Mouse (Mus musculus): Measurements from ENCODE around the gene Aifm2. TPM values are rescaled to one million over a fixed set of nuclear protein-coding genes. Genes with fewer than 3 reads are reported as not detected.

Aifm2 gene
- polyA plus RNA-seq, 1 experiment from 2014 or later, result 9.3 TPM

GRCm38 (mm10) chr10:61745133-61745532, 30.1 kb downstream of the Aifm2 start:
- H3K9me3 ChIP-seq (ENCODE audit: control insufficient read depth, low read length), result 0 out of 2 replicates have a peak, but pooled peaks cover 2% of the 10 kb centered on the region
- H3K9ac ChIP-seq (ENCODE audit: low read depth, low read length), result no peak overlapping the region
- no peaks in the 10 kb centered on the region for H3K4me1 ChIP-seq (replicated peaks; ENCODE audit: control insufficient read depth, insufficient read depth, low read length)
- H3K4me2 ChIP-seq, result no peak overlapping the region
- H3K27me3 ChIP-seq (replicated peaks; ENCODE audit: control insufficient read depth, insufficient read depth, low read length), result no peaks in the 10 kb centered on the region
- ATAC-seq (replicated peaks; ENCODE audit: low FRiP score) (no peak), DNase-seq (ENCODE audit: low spot score) (no peak)
- H3K36me3 ChIP-seq (ENCODE audit: control insufficient read depth, insufficient read depth, low read length), result peaks cover 15% of the 10 kb centered on the region
- 72% methylated on average over 4 of the region's 4 CpGs for WGBS
- no peak overlapping the region for H3K27ac ChIP-seq (ENCODE audit: low read depth, low read length)
- no peak overlapping the region for H3K4me3 ChIP-seq (ENCODE audit: low read depth, low read length)

GRCm38 (mm10) chr10:61747302-61747701, 32.2 kb downstream of the Aifm2 start:
- WGBS, result 90% methylated on average over 13 of the region's 13 CpGs

GRCm38 (mm10) chr10:61750014-61750413, 35.0 kb downstream of the Aifm2 start:
- no peak for ATAC-seq (replicated peaks; ENCODE audit: low FRiP score)
- Histone ChIP-seq H3K27me3 (replicated peaks; ENCODE audit: control insufficient read depth, insufficient read depth, low read length) (no peaks in the 10 kb centered on the region), H3K36me3 (ENCODE audit: control insufficient read depth, insufficient read depth, low read length) (peaks cover 7% of the 10 kb centered on the region; the same call in 1 of the 2 replicates), H3K9me3 (ENCODE audit: control insufficient read depth, low read length) (0 out of 2 replicates have a peak, but pooled peaks cover 2% of the 10 kb centered on the region), H3K9ac (ENCODE audit: low read depth, low read length) (no peak overlapping the region), H3K4me2 (no peak overlapping the region), H3K27ac (ENCODE audit: low read depth, low read length) (no peak overlapping the region), H3K4me3 (ENCODE audit: low read depth, low read length) (no peak overlapping the region), H3K4me1 (replicated peaks; ENCODE audit: control insufficient read depth, insufficient read depth, low read length) (no peaks in the 10 kb centered on the region)
- no peak for DNase-seq (ENCODE audit: low spot score)
- WGBS, result 76% methylated on average over 9 of the region's 9 CpGs

More at GRCm38 (mm10) chr10:61747302-61747701, 32.2 kb downstream of the Aifm2 start:
- no peak overlapping the region for H3K27ac ChIP-seq (ENCODE audit: low read depth, low read length)
- no peaks in the 10 kb centered on the region for H3K4me1 ChIP-seq (replicated peaks; ENCODE audit: control insufficient read depth, insufficient read depth, low read length)
- no peak for DNase-seq (ENCODE audit: low spot score)
- no peak for ATAC-seq (replicated peaks; ENCODE audit: low FRiP score)
- H3K9ac ChIP-seq (ENCODE audit: low read depth, low read length), result no peak overlapping the region
- 0 out of 2 replicates have a peak, but pooled peaks cover 2% of the 10 kb centered on the region for H3K9me3 ChIP-seq (ENCODE audit: control insufficient read depth, low read length)
- H3K4me3 ChIP-seq (ENCODE audit: low read depth, low read length), result no peak overlapping the region
- no peaks in the 10 kb centered on the region for H3K27me3 ChIP-seq (replicated peaks; ENCODE audit: control insufficient read depth, insufficient read depth, low read length)
- no peak overlapping the region for H3K4me2 ChIP-seq
- peaks cover 14% of the 10 kb centered on the region for H3K36me3 ChIP-seq (ENCODE audit: control insufficient read depth, insufficient read depth, low read length)

DNA sequence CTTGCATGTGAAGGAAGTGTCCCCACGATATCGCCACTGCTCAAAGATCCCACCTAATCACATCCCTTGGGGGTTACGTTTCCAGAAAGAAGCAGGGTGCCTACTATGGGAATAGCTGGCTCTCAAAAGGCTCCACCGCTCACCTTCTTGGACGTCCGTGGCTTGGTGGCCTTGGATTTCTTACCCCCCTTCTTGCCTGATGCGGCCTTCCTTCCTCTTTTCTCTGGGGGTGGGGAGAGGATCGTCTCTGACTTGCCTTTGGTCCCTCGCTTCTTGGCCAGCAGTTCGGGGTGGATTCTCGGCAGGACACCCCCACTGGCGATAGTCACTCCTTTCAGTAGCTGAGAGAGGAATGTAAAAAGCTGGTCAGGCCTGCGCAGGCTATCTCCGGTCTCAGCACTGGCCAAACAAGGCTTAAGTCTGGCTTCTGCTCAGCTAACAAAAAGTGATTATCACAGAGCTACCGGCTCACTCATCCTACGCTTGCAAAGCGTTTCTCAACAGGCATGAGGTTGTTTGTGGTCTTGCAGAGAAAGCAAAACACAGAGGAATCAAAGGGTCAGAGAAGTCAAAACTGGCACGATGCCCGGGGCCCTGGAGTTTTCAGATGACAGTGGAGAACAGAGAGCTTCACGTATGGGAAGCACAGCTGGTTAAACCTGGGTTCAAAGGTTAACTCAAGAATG, 36.6 kb downstream of the Aifm2 start:
- Histone ChIP-seq H3K4me2 (no peak overlapping the region), H3K9me3 (ENCODE audit: control insufficient read depth, low read length) (no peaks in the 10 kb centered on the region), H3K4me3 (ENCODE audit: low read depth, low read length) (no peak overlapping the region), H3K27ac (ENCODE audit: low read depth, low read length) (no peak overlapping the region), H3K27me3 (replicated peaks; ENCODE audit: control insufficient read depth, insufficient read depth, low read length) (no peaks in the 10 kb centered on the region), H3K9ac (ENCODE audit: low read depth, low read length) (no peak overlapping the region), H3K4me1 (replicated peaks; ENCODE audit: control insufficient read depth, insufficient read depth, low read length) (no peaks in the 10 kb centered on the region), H3K36me3 (ENCODE audit: control insufficient read depth, insufficient read depth, low read length) (no peaks in the 10 kb centered on the region)
- DNase-seq (ENCODE audit: low spot score), result no peak
- ATAC-seq (replicated peaks; ENCODE audit: low FRiP score), result no peak
- WGBS, result 68% methylated on average over 20 of the region's 20 CpGs

GRCm38 (mm10) chr10:61753071-61753470, 38.0 kb downstream of the Aifm2 start:
- H3K36me3 ChIP-seq (ENCODE audit: control insufficient read depth, insufficient read depth, low read length), result no peaks in the 10 kb centered on the region

DNA sequence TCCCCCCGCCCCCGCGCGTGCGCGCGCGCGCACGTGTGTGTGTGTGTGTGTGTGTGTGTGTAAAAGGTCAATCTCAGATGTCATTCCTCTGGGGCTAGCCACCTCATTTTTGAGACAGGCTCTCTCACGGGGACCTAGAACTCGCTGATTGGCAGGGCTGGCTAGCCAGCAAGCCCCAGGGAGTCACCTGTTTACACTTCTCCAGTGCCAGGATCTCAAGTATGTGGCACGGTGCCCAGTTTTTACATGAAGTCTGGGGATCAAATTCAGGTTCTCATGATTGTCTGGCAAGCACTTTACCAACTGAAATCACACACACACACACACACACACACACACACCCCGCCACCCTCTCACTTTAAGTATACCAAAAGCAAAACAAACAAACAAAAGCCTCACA, 42.0 kb downstream of the Aifm2 start:
- H3K9ac ChIP-seq (ENCODE audit: low read depth, low read length), result no peak overlapping the region
- DNase-seq (ENCODE audit: low spot score), result no peak
- no peaks in the 10 kb centered on the region for H3K27me3 ChIP-seq (replicated peaks; ENCODE audit: control insufficient read depth, insufficient read depth, low read length)
- no peak overlapping the region for H3K27ac ChIP-seq (ENCODE audit: low read depth, low read length)
- H3K9me3 ChIP-seq (ENCODE audit: control insufficient read depth, low read length), result no peaks in the 10 kb centered on the region
- whole genome bisulfite sequencing, result 92% methylated on average over 14 of the region's 14 CpGs
- no peak for ATAC-seq (replicated peaks; ENCODE audit: low FRiP score)
- H3K4me1 ChIP-seq (replicated peaks; ENCODE audit: control insufficient read depth, insufficient read depth, low read length), result no peaks in the 10 kb centered on the region
- H3K4me3 ChIP-seq (ENCODE audit: low read depth, low read length), result no peak overlapping the region
- H3K4me2 ChIP-seq, result no peak overlapping the region
- H3K36me3 ChIP-seq (ENCODE audit: control insufficient read depth, insufficient read depth, low read length), result no peaks in the 10 kb centered on the region

More at GRCm38 (mm10) chr10:61753071-61753470, 38.0 kb downstream of the Aifm2 start:
- no peaks in the 10 kb centered on the region for H3K4me1 ChIP-seq (replicated peaks; ENCODE audit: control insufficient read depth, insufficient read depth, low read length)
- DNase-seq (ENCODE audit: low spot score), result no peak
- no peak overlapping the region for H3K9ac ChIP-seq (ENCODE audit: low read depth, low read length)
- H3K27ac ChIP-seq (ENCODE audit: low read depth, low read length), result no peak overlapping the region
- H3K4me2 ChIP-seq, result no peak overlapping the region
- 94% methylated on average over 23 of the region's 23 CpGs for WGBS
- H3K9me3 ChIP-seq (ENCODE audit: control insufficient read depth, low read length), result no peaks in the 10 kb centered on the region
- ATAC-seq (replicated peaks; ENCODE audit: low FRiP score), result no peak
- no peaks in the 10 kb centered on the region for H3K27me3 ChIP-seq (replicated peaks; ENCODE audit: control insufficient read depth, insufficient read depth, low read length)
- no peak overlapping the region for H3K4me3 ChIP-seq (ENCODE audit: low read depth, low read length)

DNA sequence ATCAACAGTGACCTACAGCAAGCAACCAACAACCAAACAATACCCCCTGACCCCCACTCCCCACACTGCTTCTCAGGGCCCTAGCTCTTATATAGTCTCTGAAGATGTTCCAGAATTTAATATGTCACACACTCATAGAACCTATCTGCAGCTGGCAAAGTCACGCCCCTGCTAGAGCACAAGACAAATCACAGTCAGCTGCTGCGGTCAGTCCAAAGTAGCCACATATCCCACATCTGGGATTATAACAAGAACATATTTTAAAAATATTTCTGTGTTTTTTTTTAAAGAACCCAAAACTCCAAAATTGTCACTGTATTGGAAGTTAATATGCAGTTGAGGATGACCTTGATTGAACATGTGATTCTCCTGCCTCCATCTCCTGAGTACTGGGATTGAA, 43.8 kb downstream of the Aifm2 start:
- Histone ChIP-seq H3K27me3 (replicated peaks; ENCODE audit: control insufficient read depth, insufficient read depth, low read length) (no peaks in the 10 kb centered on the region), H3K9me3 (ENCODE audit: control insufficient read depth, low read length) (no peaks in the 10 kb centered on the region), H3K4me1 (replicated peaks; ENCODE audit: control insufficient read depth, insufficient read depth, low read length) (no peaks in the 10 kb centered on the region), H3K9ac (ENCODE audit: low read depth, low read length) (no peak overlapping the region), H3K4me2 (no peak overlapping the region), H3K36me3 (ENCODE audit: control insufficient read depth, insufficient read depth, low read length) (no peaks in the 10 kb centered on the region), H3K4me3 (ENCODE audit: low read depth, low read length) (no peak overlapping the region), H3K27ac (ENCODE audit: low read depth, low read length) (no peak overlapping the region)
- 88% methylated on average over 2 of the region's 2 CpGs for WGBS
- DNase-seq (ENCODE audit: low spot score), result no peak
- ATAC-seq (replicated peaks; ENCODE audit: low FRiP score), result no peak

- Histone ChIP-seq H3K27me3 (replicated peaks; ENCODE audit: control insufficient read depth, insufficient read depth, low read length) (no peaks in the 10 kb centered on the region), H3K9me3 (ENCODE audit: control insufficient read depth, low read length) (no peaks in the 10 kb centered on the region), H3K27ac (ENCODE audit: low read depth, low read length) (no peak overlapping the region), H3K4me3 (ENCODE audit: low read depth, low read length) (no peak overlapping the region), H3K36me3 (ENCODE audit: control insufficient read depth, insufficient read depth, low read length) (no peaks in the 10 kb centered on the region), H3K9ac (ENCODE audit: low read depth, low read length) (no peak overlapping the region), H3K4me1 (replicated peaks; ENCODE audit: control insufficient read depth, insufficient read depth, low read length) (no peaks in the 10 kb centered on the region), H3K4me2 (no peak overlapping the region)
- ATAC-seq (replicated peaks; ENCODE audit: low FRiP score) (no peak), DNase-seq (ENCODE audit: low spot score) (no peak)
- WGBS, result 49% methylated on average over 6 of the region's 6 CpGs
These were observed 44.8 kb downstream of the Aifm2 start for GRCm38 (mm10) chr10:61759869-61760268.

DNA sequence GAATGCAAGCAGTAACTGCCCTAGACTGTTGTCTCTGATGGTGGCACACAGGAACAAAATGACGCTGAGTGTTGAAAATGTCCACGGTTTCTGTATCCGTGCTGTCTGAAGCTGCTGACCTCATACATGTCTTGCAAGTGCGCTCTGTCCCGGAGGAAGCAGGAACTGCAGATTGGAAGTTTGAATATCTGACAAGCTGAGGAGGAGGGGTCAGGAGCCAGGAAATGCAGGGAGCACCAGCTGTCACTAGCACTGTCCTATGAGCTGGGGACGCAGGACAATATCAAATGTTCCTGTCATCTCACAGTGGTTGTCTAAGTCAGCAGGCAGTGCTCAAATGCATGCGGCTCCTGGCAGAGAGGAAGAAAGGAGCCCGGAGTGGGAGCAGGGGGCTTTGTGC, 49.6 kb downstream of the Aifm2 start:
- DNase-seq (ENCODE audit: low spot score), result no peak
- no peak overlapping the region for H3K4me2 ChIP-seq
- H3K9me3 ChIP-seq (ENCODE audit: control insufficient read depth, low read length), result no peaks in the 10 kb centered on the region
- H3K27me3 ChIP-seq (replicated peaks; ENCODE audit: control insufficient read depth, insufficient read depth, low read length), result no peaks in the 10 kb centered on the region
- 72% methylated on average over 8 of the region's 8 CpGs for WGBS
- H3K27ac ChIP-seq (ENCODE audit: low read depth, low read length), result no peak overlapping the region
- H3K9ac ChIP-seq (ENCODE audit: low read depth, low read length), result no peak overlapping the region
- no peak for ATAC-seq (replicated peaks; ENCODE audit: low FRiP score)
- no peaks in the 10 kb centered on the region for H3K4me1 ChIP-seq (replicated peaks; ENCODE audit: control insufficient read depth, insufficient read depth, low read length)
- H3K4me3 ChIP-seq (ENCODE audit: low read depth, low read length), result no peak overlapping the region
- no peaks in the 10 kb centered on the region for H3K36me3 ChIP-seq (ENCODE audit: control insufficient read depth, insufficient read depth, low read length)
